Mouse (Mus musculus): Measurements from ENCODE around the gene F12. TPM values are rescaled to one million over a fixed set of nuclear protein-coding genes. Genes with fewer than 3 reads are reported as not detected.
A peak's percentile ranks its signal among the peaks of the same experiment; 100 is the strongest.

Gene F12
- total RNA-seq, 1 experiment from 2014 or later: 60.0 TPM

DNA sequence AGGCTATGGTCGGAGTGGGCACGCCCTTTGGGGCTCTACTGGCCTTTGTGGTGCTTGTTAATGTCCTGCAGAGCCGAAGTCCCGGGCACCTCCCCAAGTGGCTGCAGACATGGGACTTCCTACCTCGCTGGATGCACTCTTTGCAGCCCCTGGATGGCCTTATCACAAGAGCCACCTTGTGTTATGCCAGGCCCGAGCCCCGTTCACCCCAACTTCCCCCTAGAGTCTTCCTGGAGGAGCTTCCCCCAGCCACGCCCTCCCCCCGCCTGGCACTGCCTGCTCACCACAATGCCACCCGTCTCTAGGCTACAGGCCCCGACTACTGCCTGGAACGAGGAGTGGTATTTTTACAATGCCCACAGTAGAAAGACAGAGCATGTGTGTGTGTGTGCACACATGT lies 13.3 kb downstream of the F12 start:
- no peak for DNase-seq

GRCm38 (mm10) chr13:55412643-55413307 lies 13.8 kb downstream of the F12 start:
- DNase-seq: no peak

DNA sequence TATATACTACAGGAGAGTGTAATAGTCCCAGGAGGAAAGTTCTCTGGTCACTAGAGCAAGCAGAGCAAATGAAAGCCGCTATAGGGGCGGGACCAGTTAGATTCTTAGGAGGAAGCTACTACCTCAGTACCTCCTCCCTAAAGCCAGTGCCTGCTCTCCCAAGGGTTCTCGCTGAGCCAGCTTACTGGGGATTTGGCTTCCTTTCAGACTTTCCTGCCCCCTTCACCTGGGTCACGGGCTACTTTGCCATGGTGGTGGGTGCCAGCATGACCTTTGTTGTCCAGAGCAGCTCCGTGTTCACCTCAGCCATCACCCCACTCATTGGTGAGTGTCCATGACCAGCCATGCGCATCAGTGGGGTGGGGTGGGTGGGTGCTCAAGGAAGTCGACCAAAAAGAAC lies 14.8 kb downstream of the F12 start:
- no peak for DNase-seq

- DNase-seq: no peak
Measured at GRCm38 (mm10) chr13:55408546-55409120, 18.0 kb downstream of the F12 start.

DNA sequence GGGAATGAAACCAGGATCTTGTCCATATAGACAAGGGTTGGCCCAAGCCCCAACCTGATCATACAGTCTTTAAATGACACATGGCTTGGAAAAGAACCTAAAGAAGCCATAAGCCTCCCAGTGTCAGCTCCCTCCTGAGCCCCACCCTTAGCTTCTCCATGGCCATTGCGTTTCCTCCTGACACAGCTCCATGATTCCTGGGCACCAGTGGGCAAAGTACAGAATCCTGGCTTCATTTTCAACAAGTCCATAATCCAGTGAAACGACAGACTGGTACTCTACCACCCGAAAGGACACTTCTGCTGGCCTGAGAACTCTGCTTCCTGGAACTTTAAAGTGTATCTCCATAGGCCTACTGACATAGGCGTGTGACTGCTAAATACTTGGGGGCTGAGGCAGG lies 19.3 kb downstream of the F12 start:
- no peak for DNase-seq

- DNase-seq: no peak
Measured at GRCm38 (mm10) chr13:55405783-55406390, 20.7 kb downstream of the F12 start.

- DNase-seq: peak; percentile 81
Measured at GRCm38 (mm10) chr13:55404853-55405782, 21.5 kb downstream of the F12 start.

DNA sequence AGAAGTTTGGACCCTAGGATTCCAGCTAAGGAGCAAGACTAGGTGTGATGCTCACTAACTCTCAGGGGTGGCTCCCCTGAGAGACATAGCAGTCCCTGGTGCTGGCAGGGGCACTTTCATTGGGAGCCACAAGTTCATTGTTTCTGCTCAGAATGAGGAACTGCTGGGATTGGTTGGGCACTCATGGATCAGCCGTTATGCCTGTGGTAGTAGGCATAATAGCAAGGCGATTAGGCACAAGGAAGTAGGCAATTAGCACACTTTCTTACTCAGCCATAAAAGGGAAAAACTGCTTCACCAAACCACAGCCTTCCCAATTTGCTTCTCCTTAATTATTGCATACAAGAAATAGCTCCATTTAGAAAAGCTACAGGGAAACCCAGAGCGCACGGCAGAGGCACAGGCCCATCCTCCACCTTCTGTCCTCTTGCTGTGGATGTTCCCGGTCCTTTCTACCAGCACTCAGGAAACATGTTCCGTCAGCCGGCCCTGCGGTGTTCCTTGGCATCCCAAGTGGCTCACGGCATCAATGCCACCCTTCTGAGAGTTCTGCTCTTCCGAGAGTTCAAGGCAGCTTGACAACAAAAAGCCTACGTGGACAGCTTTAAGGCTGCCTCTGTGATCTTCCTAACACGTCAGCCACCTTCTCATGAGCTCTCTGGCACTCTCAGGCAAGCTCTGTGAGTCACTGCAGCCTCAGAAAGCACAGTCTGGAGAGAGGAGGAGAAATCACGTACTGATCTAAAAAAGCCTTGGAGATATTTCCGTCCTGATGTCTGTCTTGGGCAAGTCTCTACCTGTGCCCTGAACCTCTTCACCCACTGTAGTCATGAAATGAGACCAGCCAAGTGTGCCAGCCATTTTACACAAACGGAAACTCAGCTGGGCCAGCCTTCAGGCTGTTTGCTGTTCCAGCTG lies 22.4 kb downstream of the F12 start:
- no peak for DNase-seq

DNA sequence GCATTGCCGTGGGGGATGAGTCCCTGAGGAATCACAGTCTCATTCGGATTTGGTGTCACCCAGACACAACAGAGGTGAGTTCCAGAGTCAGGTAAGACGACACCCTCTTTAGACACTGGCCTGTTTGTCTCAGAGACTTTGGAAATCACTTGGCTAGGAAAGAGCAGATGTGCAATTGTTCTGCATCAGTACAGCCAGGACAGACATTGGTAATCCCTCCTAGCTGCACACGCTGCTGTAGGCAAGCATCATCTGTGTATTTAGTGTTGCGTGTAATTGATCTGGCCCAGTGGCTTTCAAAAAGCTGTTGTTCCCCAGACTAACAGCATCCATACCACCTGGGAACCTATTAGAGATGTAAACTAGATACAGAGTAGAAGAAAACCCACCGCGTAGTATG lies 23.3 kb downstream of the F12 start:
- DNase-seq: no peak

- no peak for DNase-seq
Measured at GRCm38 (mm10) chr13:55400039-55400346, 26.6 kb downstream of the F12 start.

DNA sequence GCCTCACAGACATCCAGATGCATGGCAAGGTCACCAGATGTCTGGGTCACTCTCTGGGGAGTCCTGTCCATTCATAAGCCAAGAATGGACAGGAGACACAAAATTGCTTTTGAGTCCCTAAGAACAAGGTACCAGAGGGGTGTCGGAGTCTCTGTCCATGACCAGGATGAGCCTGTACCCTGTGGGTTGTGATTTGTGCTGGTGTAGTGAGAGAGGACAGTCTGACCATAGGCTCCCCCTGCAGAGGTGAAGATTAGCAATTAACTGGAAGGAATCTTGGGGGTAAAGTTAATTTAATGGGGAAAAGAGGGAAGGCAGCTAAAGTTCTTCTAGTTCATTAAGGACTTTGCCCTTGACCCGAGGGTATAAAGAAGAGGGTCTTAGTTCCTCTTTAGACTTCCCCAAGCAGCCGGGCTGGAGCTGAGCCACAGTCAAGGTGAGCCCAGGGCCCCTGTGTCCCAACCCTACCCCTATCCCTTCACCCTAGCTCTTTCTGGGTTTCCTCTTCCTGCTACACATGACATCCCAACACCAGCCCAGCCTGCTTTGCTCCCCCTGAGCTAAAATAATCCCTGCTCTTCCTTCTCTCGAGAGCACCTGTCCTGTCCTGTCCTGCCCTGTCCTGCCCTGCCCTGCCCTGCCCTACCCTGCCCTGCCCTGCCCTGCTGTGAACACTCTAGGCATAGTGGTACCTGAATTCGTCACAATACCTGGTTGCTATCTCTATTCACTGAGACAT lies 27.1 kb downstream of the F12 start:
- DNase-seq: no peak

- no peak for DNase-seq
Measured at GRCm38 (mm10) chr13:55398088-55398487, 28.5 kb downstream of the F12 start, which contains the start of gene Slc34a1. Gene Slc34a1 (plus strand): TSS chr13:55398187.

- DNase-seq: peak; percentile 34
Measured at GRCm38 (mm10) chr13:55392933-55393332, 33.7 kb downstream of the F12 start.

DNA sequence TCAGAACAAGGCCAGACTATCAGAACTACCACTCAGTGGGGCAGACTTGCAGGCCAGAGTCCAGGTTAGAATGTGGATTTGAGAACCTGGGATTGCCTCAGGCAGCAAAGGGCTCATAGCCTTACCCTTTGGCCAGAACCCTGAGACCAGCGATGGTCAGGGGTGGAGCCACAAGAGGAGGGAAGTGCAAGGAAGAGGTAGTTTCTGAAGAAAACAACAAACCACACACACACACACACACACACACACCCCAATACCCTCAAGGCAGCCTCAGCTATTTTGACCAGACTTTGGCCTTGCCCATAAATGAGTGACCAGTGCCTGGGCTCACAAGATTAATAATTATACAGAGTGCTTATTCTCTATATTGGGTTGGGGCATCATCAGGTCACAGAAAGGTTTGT lies 35.0 kb downstream of the F12 start:
- no peak for DNase-seq

DNA sequence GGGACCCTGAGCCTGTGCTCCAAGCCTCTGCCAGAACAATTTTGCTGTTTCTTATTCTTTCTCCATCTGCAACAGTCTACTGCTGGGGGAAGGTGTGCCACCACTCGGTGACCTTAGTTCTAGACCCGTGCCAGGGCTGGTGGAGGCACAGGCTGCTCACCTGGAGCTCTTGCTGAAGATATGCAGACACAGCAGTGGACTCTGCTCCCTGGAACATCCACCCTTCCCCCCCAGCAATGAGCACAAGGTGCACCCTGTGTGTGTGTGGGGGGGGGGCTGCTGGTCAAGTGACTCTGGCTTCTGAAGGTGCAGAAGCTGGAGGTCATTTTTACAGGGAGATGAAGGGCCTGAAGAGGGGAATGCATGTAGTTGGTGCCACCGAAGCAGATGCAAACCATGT lies 35.9 kb downstream of the F12 start:
- no peak for DNase-seq

- DNase-seq: no peak
Measured at GRCm38 (mm10) chr13:55381790-55382189, 44.8 kb downstream of the F12 start.

DNA sequence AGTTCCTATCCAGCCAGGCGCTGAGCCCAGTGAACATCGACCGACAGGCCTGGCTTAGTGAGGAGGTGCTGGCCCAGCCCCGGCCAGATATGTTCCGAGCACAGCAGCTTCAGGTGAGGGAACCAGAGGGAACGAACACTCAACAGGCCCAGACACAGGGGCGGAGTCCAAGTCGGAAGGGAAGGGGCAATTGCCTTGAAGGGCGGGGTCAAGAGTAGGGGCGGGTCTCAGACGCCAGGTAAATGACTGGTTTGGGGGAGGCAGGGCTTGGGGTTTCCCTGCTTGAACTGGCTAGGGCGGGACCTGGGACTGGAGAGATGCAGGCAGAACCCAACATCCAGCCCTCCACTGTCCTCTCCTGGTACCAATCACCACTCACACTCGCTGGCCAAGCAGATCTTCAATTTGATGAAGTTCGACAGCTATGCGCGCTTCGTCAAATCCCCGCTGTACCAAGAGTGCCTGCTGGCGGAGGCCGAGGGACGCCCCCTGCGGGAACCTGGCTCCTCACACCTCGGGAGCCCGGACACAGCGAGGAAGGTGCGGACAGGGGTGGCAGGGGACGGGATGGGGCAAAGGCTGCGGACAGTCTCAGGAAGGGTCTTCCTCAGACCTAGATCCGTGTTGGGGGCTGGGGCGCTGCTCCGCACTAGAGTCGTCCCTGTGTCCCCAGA lies 47.5 kb downstream of the F12 start:
- no peak for DNase-seq

DNA sequence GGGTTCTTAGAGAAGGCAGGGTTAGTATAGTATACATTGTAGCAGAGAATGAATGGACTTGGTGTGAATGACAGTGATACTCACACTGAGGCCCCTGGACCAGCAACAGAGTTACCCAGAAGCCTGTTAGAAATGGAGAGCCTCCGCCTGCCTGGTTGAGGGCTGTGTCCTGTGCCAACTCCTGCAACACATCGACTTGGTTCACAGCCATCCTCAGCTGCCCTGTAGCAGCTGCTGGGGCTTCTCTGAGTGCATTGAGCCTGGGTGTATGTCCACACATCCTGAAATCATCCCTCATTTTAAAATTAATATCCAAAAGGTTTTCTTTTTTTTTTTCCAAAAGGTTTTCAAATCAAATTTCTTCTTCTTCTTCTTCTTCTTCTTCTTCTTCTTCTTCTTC lies 50.7 kb downstream of the F12 start:
- no peak for DNase-seq

GRCm38 (mm10) chr13:55374206-55374924 lies 52.2 kb downstream of the F12 start:
- DNase-seq: no peak

GRCm38 (mm10) chr13:55371740-55372139 lies 54.9 kb downstream of the F12 start:
- DNase-seq: no peak
